Mouse (Mus musculus) ovary, adult 10 weeks (tissue): ENCODE results near the gene Map7d2. TPM values are rescaled to one million over a fixed set of nuclear protein-coding genes. Genes with fewer than 3 reads are reported as not detected.

Source experiments
- polyA plus RNA-seq: library from polyadenylated mRNA; stranded (reverse); fragments of 350-450 nt; fragmentation: Illumina TruSeq; extraction: RNeasy Lipid Tissue Mini Kit (QIAGEN cat#74804); gene quantifications from one replicate; pipeline ENCODE4 v1.2.3, GENCODE M21; 2014

The Map7d2 gene
- polyA plus RNA-seq = 5.2 TPM

GRCm38 (mm10) chrX:159414130-159414828 lies at the start of gene Map7d2:
Gene Map7d2 (plus strand): TSS chrX:159414572.

GRCm38 (mm10) chrX:159371831-159372752 lies 42.3 kb upstream of the Map7d2 start, which contains the start of gene Eif1ax:
Gene Eif1ax (plus strand): TSS chrX:159372178.

GRCm38 (mm10) chrX:159526388-159526787 lies 112.0 kb downstream of the Map7d2 start, which contains the start of gene Bclaf3:
Gene Bclaf3 (plus strand): TSS chrX:159526688.

Other genes starting within 250 kb of the Map7d2 start
- gene Rps6ka3, start 204.3 kb upstream of the Map7d2 start, polyA plus RNA-seq = 280 TPM
- 188 TPM for gene Eif1ax, start 42.4 kb upstream of the Map7d2 start, polyA plus RNA-seq
- gene Bclaf3, start 112.1 kb downstream of the Map7d2 start, polyA plus RNA-seq = 61.6 TPM
- 115 TPM for gene Sh3kbp1, start 212.7 kb downstream of the Map7d2 start, polyA plus RNA-seq